ENCODE assay signal across 15 mouse cellular contexts in the genomic region with DNA sequence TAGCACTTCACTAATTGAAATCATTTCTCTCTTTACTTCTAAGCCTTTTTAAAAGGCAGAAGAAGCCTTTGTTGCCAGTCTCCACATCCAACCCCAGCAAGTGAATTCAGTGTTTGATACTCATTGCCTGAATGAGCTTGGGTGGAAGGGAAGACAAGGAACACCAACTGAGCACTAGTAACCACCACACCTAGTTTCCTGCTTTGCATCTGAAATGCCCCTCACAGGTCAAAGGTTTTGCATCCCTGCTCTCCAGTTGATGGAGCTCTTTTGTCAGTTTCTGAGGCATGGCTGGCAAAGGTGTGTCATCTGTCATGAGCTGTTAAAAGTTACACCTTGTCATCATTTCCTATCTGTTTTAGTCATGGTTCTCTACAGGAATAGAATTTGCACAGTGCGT.
"Had no signal": no experiment of that assay in that cellular context is flagged by ENCODE, and none has a peak within 500 bp of the region (broad histone marks: within the 10 kb centered on the region; RNA-seq: fewer than 3 reads in every experiment).

No protein-coding gene starts in this region.

- H3K9ac ChIP-seq: neural tube, embryonic 13.5 days; neural tube, embryonic 15.5 days; stomach, embryonic 15.5 days had no signal

- H3K4me3 ChIP-seq: neural tube, embryonic 13.5 days; neural tube, embryonic 15.5 days; stomach, embryonic 15.5 days had no signal

- H3K27me3 ChIP-seq: neural tube, embryonic 13.5 days; neural tube, embryonic 15.5 days; stomach, embryonic 15.5 days had no signal

- H3K27ac ChIP-seq: neural tube, embryonic 13.5 days; neural tube, embryonic 15.5 days; stomach, postnatal 0 days had no signal

- H3K36me3 ChIP-seq: neural tube, embryonic 13.5 days; neural tube, embryonic 15.5 days; stomach, embryonic 15.5 days had no signal

- H3K9me3 ChIP-seq: neural tube, embryonic 13.5 days; neural tube, embryonic 15.5 days; stomach, embryonic 15.5 days had no signal

- DNase-seq: retina, postnatal 1 day; right cerebral cortex, adult 18-20 months; right cerebral cortex, postnatal 14 days; right cerebral cortex, postnatal 25 days; right cerebral cortex, postnatal 4 days; spleen, adult 18-20 months; thymus, adult 18-20 months; thymus, adult 2 months; thymus, postnatal 25 days; thymus, postnatal 36 days; thymus, postnatal 4 days had no signal

- H3K4me1 ChIP-seq: neural tube, embryonic 13.5 days; neural tube, embryonic 15.5 days; stomach, embryonic 15.5 days had no signal

- H3K4me2 ChIP-seq: neural tube, embryonic 13.5 days; neural tube, embryonic 15.5 days; stomach, embryonic 15.5 days had no signal
